Mouse (Mus musculus) liver, embryonic 14.5 days (tissue): ENCODE data around the gene Inppl1. TPM values are rescaled to one million over a fixed set of nuclear protein-coding genes. Genes with fewer than 3 reads are reported as not detected.

Source experiments
- ATAC-seq: fragments of 200-750 bp; cut with Nextera tagmentation; 2 replicates; pipeline ENCODE4 v1.8.0; 2017; ENCODE audit warnings: moderate number of reproducible peaks, mild to moderate bottlenecking, moderate library complexity; ENCODE audit not compliant: insufficient read depth
- DNase-seq, 3 experiments: peaks; one replicate each; pipeline ENCODE4 v3.0.0-alpha.2; 2012 to 2013; ENCODE audit warnings: low read depth in 3 of 3, low spot score in 3 of 3
- H3K27ac ChIP-seq: fragments of 300-500 bp; sonication (generic); 2 replicates; pipeline ENCODE4 v1.5.1; 2014; ENCODE audit warnings: moderate library complexity, mild to moderate bottlenecking, control low read depth, inconsistent platforms
- H3K27me3 ChIP-seq: fragments of 300-500 bp; sonication (generic); 2 replicates; pipeline ENCODE4 v1.6.1; 2014; ENCODE audit warnings: mild to moderate bottlenecking, low read length, moderate library complexity; ENCODE audit not compliant: control insufficient read depth, insufficient read depth
- H3K36me3 ChIP-seq: fragments of 300-500 bp; sonication (generic); replicated peaks from 2 replicates; pipeline ENCODE4 v1.6.1; 2014; ENCODE audit warnings: low read depth; ENCODE audit not compliant: control insufficient read depth, insufficient read depth
- H3K4me1 ChIP-seq, 2 experiments: fragments of 200-500 bp in 1 of 2; fragments of 300-500 bp in 1 of 2; sonication (generic) in 1 of 2; replicated peaks; 2 replicates each; pipeline ENCODE4 v1.6.1; 2012 to 2014; ENCODE audit warnings: antibody characterized with exemption in 1 of 2, inconsistent platforms in 1 of 2, low read length in 1 of 2; ENCODE audit not compliant: control insufficient read depth in 2 of 2, insufficient read depth in 2 of 2
- H3K4me2 ChIP-seq: fragments of 300-500 bp; sonication (generic); 2 replicates; pipeline ENCODE4 v1.6.1; 2014; ENCODE audit warnings: low read depth, mild to moderate bottlenecking, control low read depth, moderate library complexity
- H3K4me3 ChIP-seq, 2 experiments: fragments of 200-500 bp in 1 of 2; fragments of 300-500 bp in 1 of 2; sonication (generic) in 1 of 2; 2 replicates each; pipeline ENCODE4 v1.5.1; 2012 to 2014; ENCODE audit warnings: low read depth in 2 of 2, low read length in 2 of 2, mild to moderate bottlenecking in 2 of 2, control low read depth in 1 of 2, inconsistent platforms in 1 of 2, moderate library complexity in 1 of 2; ENCODE audit not compliant: insufficient read depth in 1 of 2
- H3K9ac ChIP-seq: fragments of 300-500 bp; sonication (generic); replicated peaks from 2 replicates; pipeline ENCODE4 v1.6.1; 2014; ENCODE audit warnings: mild to moderate bottlenecking, control low read depth, moderate library complexity
- H3K9me3 ChIP-seq: fragments of 300-500 bp; sonication (generic); 2 replicates; pipeline ENCODE4 v1.6.1; 2016; ENCODE audit warnings: low read length, mixed read lengths; ENCODE audit not compliant: control insufficient read depth
- CTCF ChIP-seq: IDR thresholded peaks from 2 replicates; pipeline ENCODE4 v1.5.1; 2016; ENCODE audit warnings: antibody characterized with exemption, low read depth, control low read depth
- EP300 ChIP-seq: IDR thresholded peaks from 2 replicates; pipeline ENCODE4 v1.6.1; 2016; ENCODE audit warnings: antibody characterized with exemption, low read depth
- WGBS: fragments of 180-500 bp; shearing (Covaris S2); extraction: QIAGEN DNeasy Blood & Tissue Kit; methylation state at CpG from one replicate; pipeline ENCODE4 v1.1.7; 2014; ENCODE audit not compliant: insufficient replicate concordance; 5-methylcytosine and 5-hydroxymethylcytosine counted together
- polyA plus RNA-seq, 2 experiments: library from polyadenylated mRNA; depleted of rRNA in 1 of 2; stranded (reverse) in 1 of 2; unstranded in 1 of 2; fragments of >200 nt; fragmentation: Nextera tagmentation in 1 of 2; extraction: Ambion mirVana in 1 of 2; gene quantifications; 2 replicates each; pipeline versions ENCODE4 v1.2.1 to v1.2.3; 2012 to 2014

The Inppl1 gene
- polyA plus RNA-seq, 2 experiments = 0.69 to 4.4 TPM

DNA sequence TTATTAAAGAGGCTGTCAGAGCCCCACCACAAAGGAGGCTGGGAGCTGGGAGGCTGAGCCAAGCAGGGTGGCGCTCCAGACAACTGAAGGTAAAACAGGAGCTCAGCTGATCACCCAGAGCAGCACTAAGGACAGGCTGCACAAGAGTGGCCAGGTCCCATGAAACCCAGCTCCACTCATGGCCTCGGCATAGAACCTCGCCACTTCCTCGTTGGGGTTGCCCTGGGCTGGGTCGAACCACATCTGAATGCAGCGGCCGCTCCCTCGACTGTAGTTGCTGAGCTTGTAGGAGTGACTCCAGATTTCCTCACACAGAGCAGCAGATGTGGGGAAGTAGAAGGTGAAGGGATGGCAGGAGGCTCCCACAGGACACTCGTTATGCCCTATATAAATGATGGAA is 20.3 kb upstream of the Inppl1 start:
- Histone ChIP-seq H3K4me3 (no peak overlapping the region), H3K9me3 (no peaks in the 10 kb centered on the region), H3K27me3 (no peaks in the 10 kb centered on the region), H3K9ac (no peak overlapping the region), H3K4me1 (no peaks in the 10 kb centered on the region), H3K4me2 (no peak overlapping the region), H3K36me3 (no peaks in the 10 kb centered on the region), H3K27ac (no peak overlapping the region)
- no peak for TF ChIP-seq CTCF
- TF ChIP-seq EP300 = no peak
- WGBS = 51% methylated on average over 9 of the region's 9 CpGs
- ATAC-seq (no peak), DNase-seq (no peak)

DNA sequence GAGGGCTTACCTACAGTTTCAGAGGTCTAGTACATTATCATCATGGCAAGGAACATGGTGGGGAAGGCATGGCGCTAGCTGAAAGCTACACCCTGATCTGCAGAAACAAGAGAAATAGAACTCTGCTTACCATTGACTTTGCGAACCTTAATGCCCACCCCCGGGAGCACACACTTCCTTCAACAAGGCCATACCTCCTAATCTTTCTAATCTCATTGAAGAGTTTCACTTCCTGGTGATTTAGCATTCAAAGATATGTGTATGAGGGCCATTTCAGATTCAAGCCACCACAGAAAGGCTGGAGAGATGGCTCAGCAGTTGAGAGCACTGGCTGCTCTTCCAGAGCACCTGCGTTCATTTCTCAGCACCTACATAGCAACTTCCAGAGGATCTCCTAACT is 19.1 kb upstream of the Inppl1 start, which contains the start of gene Folr2:
Gene Folr2 (minus strand): TSS at position 101 of the 400 bp plus-strand sequence.
- Histone ChIP-seq H3K36me3 (no peaks in the 10 kb centered on the region), H3K27ac (no peak within 1 kb of the TSS), H3K27me3 (no peaks in the 10 kb centered on the region), H3K4me3 (no peak within 1 kb of the TSS), H3K4me2 (no peak within 1 kb of the TSS), H3K9ac (no peak within 1 kb of the TSS), H3K9me3 (no peaks in the 10 kb centered on the region), H3K4me1 (no peaks in the 10 kb centered on the region)
- ATAC-seq (no peak), DNase-seq (no peak)
- TF ChIP-seq CTCF (no peak), EP300 (no peak)
- 65% methylated on average over 4 of the region's 4 CpGs for WGBS

GRCm38 (mm10) chr7:101853816-101854215 is 15.8 kb upstream of the Inppl1 start:
- Histone ChIP-seq H3K9ac (no peak overlapping the region), H3K9me3 (no peaks in the 10 kb centered on the region), H3K36me3 (no peaks in the 10 kb centered on the region), H3K27ac (no peak overlapping the region), H3K4me2 (no peak overlapping the region), H3K4me3 (no peak overlapping the region), H3K27me3 (no peaks in the 10 kb centered on the region), H3K4me1 (no peaks in the 10 kb centered on the region)
- DNase-seq = no peak
- 30% methylated on average over 2 of the region's 2 CpGs for WGBS
- TF ChIP-seq EP300 (no peak), CTCF (no peak)
- ATAC-seq = no peak

- no peak for DNase-seq
- Histone ChIP-seq H3K9me3 (no peaks in the 10 kb centered on the region), H3K4me2 (no peak overlapping the region), H3K27ac (no peak overlapping the region), H3K4me3 (no peak overlapping the region), H3K36me3 (no peaks in the 10 kb centered on the region), H3K4me1 (no peaks in the 10 kb centered on the region), H3K27me3 (no peaks in the 10 kb centered on the region), H3K9ac (no peak overlapping the region)
- ATAC-seq = no peak
- no peak for TF ChIP-seq EP300
- TF ChIP-seq CTCF = no peak
- 68% methylated on average over 6 of the region's 6 CpGs for WGBS
Observed at GRCm38 (mm10) chr7:101852846-101853245, 14.8 kb upstream of the Inppl1 start.

DNA sequence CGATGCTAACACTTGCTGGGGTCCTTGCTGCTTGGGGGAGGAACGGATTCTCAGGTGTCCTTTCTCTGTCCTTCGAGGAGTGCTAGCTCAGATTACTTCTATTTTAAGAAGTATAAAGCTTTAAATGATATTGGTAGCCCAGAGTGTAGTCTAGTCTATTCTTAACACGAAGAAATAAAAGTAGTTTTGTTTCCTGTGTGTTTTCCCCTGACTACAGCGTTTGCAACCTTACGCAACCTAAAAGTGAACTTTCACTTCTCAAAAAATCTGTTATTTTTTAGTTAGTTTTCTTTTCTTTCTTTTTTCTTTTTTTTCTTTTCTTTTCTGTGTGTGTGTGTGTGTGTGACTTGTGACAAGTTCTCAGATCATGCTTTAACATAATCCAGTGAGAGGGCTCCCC is 13.7 kb upstream of the Inppl1 start:
- H3K4me1 ChIP-seq = no peaks in the 10 kb centered on the region
- no peaks in the 10 kb centered on the region for H3K9me3 ChIP-seq
- no peak overlapping the region for H3K27ac ChIP-seq
- no peak overlapping the region for H3K9ac ChIP-seq
- TF ChIP-seq EP300 (no peak), CTCF (no peak)
- no peak for DNase-seq
- H3K27me3 ChIP-seq = no peaks in the 10 kb centered on the region
- 47% methylated on average over 6 of the region's 6 CpGs for WGBS
- ATAC-seq = no peak
- no peak overlapping the region for H3K4me3 ChIP-seq
- H3K4me2 ChIP-seq = no peak overlapping the region
- no peaks in the 10 kb centered on the region for H3K36me3 ChIP-seq
